In genomic region chr6:126808134-126808533, GRCm38 (mm10) we compare ENCODE assay signal across 18 mouse cellular contexts. TPM values are rescaled to one million over a fixed set of nuclear protein-coding genes. Genes with fewer than 3 reads are reported as not detected.
DNase-seq lines count a peak whose midpoint lies in the region; ATAC-seq and TF ChIP-seq lines count a peak whose summit lies in the region.
"Had no signal": no experiment of that assay in that cellular context is flagged by ENCODE, and none has a peak within 500 bp of the region (broad histone marks: within the 10 kb centered on the region; RNA-seq: fewer than 3 reads in every experiment).

No protein-coding gene starts in this region.

- 0 out of 2 replicates have a peak, but pooled peaks cover 2% of the 10 kb centered on the region for H3K9me3 ChIP-seq in heart, embryonic 13.5 days
- H3K9me3 ChIP-seq: embryonic facial prominence, embryonic 15.5 days; limb, embryonic 10.5 days; midbrain, embryonic 10.5 days; neural tube, embryonic 12.5 days had no signal

- DNase-seq in heart, postnatal 25 days (ENCODE audit: low spot score): no peak
- DNase-seq in right cerebral cortex, adult 18-20 months: peak; percentile 25
- no peak for DNase-seq in right cerebral cortex, postnatal 4 days
- peak; percentile 24 to 27 for DNase-seq in heart, postnatal 10 days
- DNase-seq in cerebellum, adult 8-10 months: no peak
- no peak for DNase-seq in cerebellum, postnatal 36 days
- DNase-seq: cerebellum, adult 18-20 months; kidney, postnatal 14 days; spleen, adult 18-20 months; thymus, postnatal 25 days had no signal

- H3K4me1 ChIP-seq in heart, embryonic 13.5 days: no peaks in the 10 kb centered on the region
- H3K4me1 ChIP-seq in small intestine, adult 2 months (ENCODE audit: control insufficient read depth, insufficient read depth, insufficient read length, low read length): no peaks in the 10 kb centered on the region
- H3K4me1 ChIP-seq: embryonic facial prominence, embryonic 15.5 days; limb, embryonic 10.5 days; neural tube, embryonic 12.5 days had no signal

- no peak overlapping the region; the same call in 1 of the 2 replicates for H3K27ac ChIP-seq in heart, embryonic 13.5 days (replicated peaks)
- H3K27ac ChIP-seq in small intestine, adult 2 months (ENCODE audit: insufficient read depth, low read depth, low read length): no peak overlapping the region
- H3K27ac ChIP-seq: embryonic facial prominence, embryonic 15.5 days; limb, embryonic 10.5 days; midbrain, embryonic 10.5 days; neural tube, embryonic 12.5 days had no signal

- no peaks in the 10 kb centered on the region for H3K36me3 ChIP-seq in heart, embryonic 13.5 days
- H3K36me3 ChIP-seq in small intestine, adult 2 months (ENCODE audit: control insufficient read depth, insufficient read depth, low read length): no peaks in the 10 kb centered on the region
- H3K36me3 ChIP-seq: embryonic facial prominence, embryonic 15.5 days; limb, embryonic 10.5 days; midbrain, embryonic 10.5 days; neural tube, embryonic 12.5 days had no signal

- peak overlapping the region; percentile 15; the same call in 1 of the 2 replicates for H3K4me2 ChIP-seq in heart, embryonic 13.5 days
- H3K4me2 ChIP-seq: embryonic facial prominence, embryonic 15.5 days; neural tube, embryonic 12.5 days had no signal

- WGBS in heart, embryonic 13.5 days: 52% methylated on average over 4 of the region's 4 CpGs
- 65% methylated on average over 4 of the region's 4 CpGs for whole genome bisulfite sequencing in small intestine, adult 2 months

- TF ChIP-seq POLR2A in small intestine, adult 2 months (IDR thresholded peaks at IDR 0.05; ENCODE audit: low read depth, low read length): no peak

- H3K9ac ChIP-seq in heart, embryonic 13.5 days: no peak overlapping the region
- H3K9ac ChIP-seq: embryonic facial prominence, embryonic 15.5 days; neural tube, embryonic 12.5 days had no signal

- H3K27me3 ChIP-seq in heart, embryonic 13.5 days (replicated peaks): no peaks in the 10 kb centered on the region
- no peaks in the 10 kb centered on the region for H3K27me3 ChIP-seq in small intestine, adult 2 months (ENCODE audit: control insufficient read depth, insufficient read depth, low read length)
- H3K27me3 ChIP-seq: embryonic facial prominence, embryonic 15.5 days; neural tube, embryonic 12.5 days had no signal

- no peak for TF ChIP-seq CTCF in small intestine, adult 2 months (IDR thresholded peaks at IDR 0.05; ENCODE audit: extremely low read depth, insufficient read length, insufficient replicate concordance, low read depth, low read length)

- intact Hi-C loops in heart, postnatal 25 days (cut with DNase I): no loop called here
- intact Hi-C loops in heart, postnatal 10 days (cut with DNase I): no loop called here

- H3K4me3 ChIP-seq in heart, embryonic 13.5 days: no peak overlapping the region
- H3K4me3 ChIP-seq in small intestine, adult 2 months (ENCODE audit: low read depth, low read length): 0 out of 2 replicates have a peak overlapping the region, but pooled peaks have one; percentile 7
- H3K4me3 ChIP-seq: embryonic facial prominence, embryonic 15.5 days; limb, embryonic 10.5 days; midbrain, embryonic 10.5 days; neural tube, embryonic 12.5 days had no signal

- ATAC-seq in heart, embryonic 13.5 days (ENCODE audit: extremely low read depth, insufficient number of reproducible peaks, low FRiP score, low TSS enrichment): no peak

RNA-seq across cellular contexts. Expression of gene Ndufa9, which starts 40.8 kb away (rescaled TPM):
- polyA plus RNA-seq in heart, embryonic 13.5 days (2015; fragmentation: Nextera tagmentation; extraction: Ambion mirVana): 329 and 372 TPM in 2 replicates
- 100 to 1,000 TPM; 774 to 795 TPM for total RNA-seq in heart, postnatal 25 days (2021)
- 100 to 1,000 TPM; 567 to 590 TPM for total RNA-seq in heart, postnatal 10 days (2021)
- 49.3 and 93.4 TPM in 2 replicates for polyA plus RNA-seq in small intestine, adult 2 months (2012; rRNA removed)

RNA-seq across cellular contexts. Expression of gene Akap3, which starts 44.8 kb away (rescaled TPM):
- polyA plus RNA-seq in heart, embryonic 13.5 days (2015; fragmentation: Nextera tagmentation; extraction: Ambion mirVana): 0.05 TPM in 1 of 2 replicates, not detected in the other
- total RNA-seq in heart, postnatal 25 days (2021): not detected
- not detected for total RNA-seq in heart, postnatal 10 days (2021)
- polyA plus RNA-seq in small intestine, adult 2 months (2012; rRNA removed): not detected in 2 replicates
- total RNA-seq: adrenal gland, adult 18-20 months; gastrocnemius, postnatal 4 days had no signal
- polyA plus RNA-seq: limb, embryonic 10.5 days had no signal

Comparison
In these comparisons a context has a peak if more than half of its experiments do, and no peak if none do; other contexts are left out.
1. DNase-seq: peak in right cerebral cortex, adult 18-20 months (single experiment) and heart, postnatal 10 days (2 of 2); none in heart, postnatal 25 days (single experiment), right cerebral cortex, postnatal 4 days (single experiment), cerebellum, adult 8-10 months (single experiment) and cerebellum, postnatal 36 days (0 of 2).